Mouse (Mus musculus) forebrain, embryonic 14.5 days (tissue): ENCODE measurements at regions not wholly inside any gene's neighbourhood (a gene's known extent, or its start where the extent isn't known, plus 50 kb on each side); places are given as distances from the start of the nearest gene placed in this dataset.
A peak's percentile ranks its signal among the peaks of the same experiment; 100 is the strongest.

ENCODE experiments used
- ATAC-seq: fragments of 200-750 bp; cut with Nextera tagmentation; 2 replicates; pipeline ENCODE4 v1.8.0; 2017; ENCODE audit warnings: mild to moderate bottlenecking, moderate library complexity
- DNase-seq: peaks from one replicate; pipeline ENCODE4 v3.0.0-alpha.2; 2015; ENCODE audit warnings: low spot score
- H3K27ac ChIP-seq: fragments of 300-500 bp; sonication (generic); 2 replicates; pipeline ENCODE4 v1.5.1; 2014; ENCODE audit warnings: low read depth, mild to moderate bottlenecking, control low read depth, low read length, moderate library complexity
- H3K27me3 ChIP-seq: fragments of 300-500 bp; sonication (generic); replicated peaks from 2 replicates; pipeline ENCODE4 v1.6.1; 2014; ENCODE audit warnings: low read length, control low read depth, mixed read lengths; ENCODE audit not compliant: control insufficient read depth, insufficient read depth
- H3K36me3 ChIP-seq: fragments of 300-500 bp; sonication (generic); 2 replicates; pipeline ENCODE4 v1.6.1; 2014; ENCODE audit warnings: low read length, control low read depth; ENCODE audit not compliant: control insufficient read depth, insufficient read depth
- H3K4me1 ChIP-seq: fragments of 300-500 bp; sonication (generic); 2 replicates; pipeline ENCODE4 v1.6.1; 2014; ENCODE audit warnings: antibody characterized with exemption, low read length, control low read depth; ENCODE audit not compliant: control insufficient read depth, insufficient read depth
- H3K4me2 ChIP-seq: fragments of 300-500 bp; sonication (generic); 2 replicates; pipeline ENCODE4 v1.6.1; 2014; ENCODE audit warnings: mild to moderate bottlenecking, control low read depth, low read length
- H3K4me3 ChIP-seq: fragments of 300-500 bp; sonication (generic); 2 replicates; pipeline ENCODE4 v1.5.1; 2014; ENCODE audit warnings: low read depth, low read length, control low read depth
- H3K9ac ChIP-seq: fragments of 300-500 bp; sonication (generic); 2 replicates; pipeline ENCODE4 v1.6.1; 2014; ENCODE audit warnings: mild to moderate bottlenecking, low read length, control low read depth, moderate library complexity
- H3K9me3 ChIP-seq: fragments of 300-500 bp; sonication (generic); replicated peaks from 2 replicates; pipeline ENCODE4 v1.6.1; 2016; ENCODE audit warnings: low read length, control low read depth, mixed read lengths; ENCODE audit not compliant: control insufficient read depth
- WGBS: fragments of 180-500 bp; shearing (Covaris S2); extraction: QIAGEN DNeasy Blood & Tissue Kit; methylation state at CpG from one replicate; pipeline ENCODE4 v1.1.7; 2014; 5-methylcytosine and 5-hydroxymethylcytosine counted together

GRCm38 (mm10) chr13:28604016-28604415, 346.7 kb downstream of the Gm11361 start:
- Histone ChIP-seq H3K4me1 (peaks cover 7% of the 10 kb centered on the region; the same call in 1 of the 2 replicates), H3K9ac (no peak overlapping the region), H3K36me3 (no peaks in the 10 kb centered on the region), H3K4me2 (no peak overlapping the region), H3K9me3 (no peaks in the 10 kb centered on the region), H3K27ac (no peak overlapping the region), H3K4me3 (no peak overlapping the region), H3K27me3 (no peaks in the 10 kb centered on the region)
- WGBS, result 51% methylated on average over 6 of the region's 6 CpGs
- DNase-seq (peak; percentile 68), ATAC-seq (peak; percentile 38; the same call in 1 of the 2 replicates)

GRCm38 (mm10) chr13:28600792-28601191, 343.5 kb downstream of the Gm11361 start:
- Histone ChIP-seq H3K4me1 (peaks cover 5% of the 10 kb centered on the region; the same call in 1 of the 2 replicates), H3K9me3 (no peaks in the 10 kb centered on the region), H3K4me2 (no peak overlapping the region), H3K4me3 (no peak overlapping the region), H3K9ac (no peak overlapping the region), H3K27ac (no peak overlapping the region), H3K36me3 (no peaks in the 10 kb centered on the region), H3K27me3 (no peaks in the 10 kb centered on the region)
- DNase-seq (no peak), ATAC-seq (no peak)
- WGBS, result 84% methylated on average over 5 of the region's 5 CpGs

DNA sequence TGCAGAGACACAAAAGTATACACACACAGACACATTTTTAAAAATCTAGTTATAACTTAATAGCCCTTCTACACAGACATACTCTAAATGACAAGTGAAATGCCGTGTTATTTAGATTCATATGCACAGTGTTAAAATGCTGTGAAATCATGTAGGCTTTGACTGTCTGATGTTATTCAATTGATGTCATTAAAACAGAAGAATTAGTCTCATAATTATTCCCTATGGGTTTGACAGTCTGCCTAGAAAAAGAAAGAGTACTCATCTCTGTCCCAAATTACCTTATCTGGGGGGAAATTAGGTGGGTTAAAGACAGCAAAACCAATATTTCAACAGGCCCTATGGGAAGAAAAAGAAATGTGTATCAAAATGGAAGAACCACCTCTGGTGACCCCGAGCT, 339.0 kb downstream of the Gm11361 start:
- peak; percentile 47 for DNase-seq
- Histone ChIP-seq H3K9ac (no peak overlapping the region), H3K4me2 (no peak overlapping the region), H3K9me3 (no peaks in the 10 kb centered on the region), H3K27me3 (no peaks in the 10 kb centered on the region), H3K36me3 (no peaks in the 10 kb centered on the region), H3K4me1 (no peaks in the 10 kb centered on the region), H3K27ac (no peak overlapping the region), H3K4me3 (no peak overlapping the region)
- 84% methylated on average over 2 of the region's 2 CpGs for whole genome bisulfite sequencing
- 0 out of 2 replicates have a peak, but pooled peaks have one; percentile 10 for ATAC-seq

- no peak for ATAC-seq
- no peak overlapping the region for H3K9ac ChIP-seq
- H3K4me3 ChIP-seq, result no peak overlapping the region
- no peak overlapping the region for H3K27ac ChIP-seq
- WGBS, result 89% methylated on average over 1 of the region's 1 CpGs
- H3K4me1 ChIP-seq, result no peaks in the 10 kb centered on the region
- no peaks in the 10 kb centered on the region for H3K36me3 ChIP-seq
- no peaks in the 10 kb centered on the region for H3K27me3 ChIP-seq
- H3K9me3 ChIP-seq, result no peaks in the 10 kb centered on the region
- no peak overlapping the region for H3K4me2 ChIP-seq
- DNase-seq, result no peak
Observed at GRCm38 (mm10) chr13:28592176-28592575, 334.8 kb downstream of the Gm11361 start.

- no peaks in the 10 kb centered on the region for H3K4me1 ChIP-seq
- WGBS, result 95% methylated on average over 5 of the region's 5 CpGs
- H3K4me3 ChIP-seq, result no peak overlapping the region
- no peaks in the 10 kb centered on the region for H3K27me3 ChIP-seq
- DNase-seq (no peak), ATAC-seq (no peak)
- no peaks in the 10 kb centered on the region for H3K36me3 ChIP-seq
- no peak overlapping the region for H3K9ac ChIP-seq
- H3K9me3 ChIP-seq, result no peaks in the 10 kb centered on the region
- no peak overlapping the region for H3K27ac ChIP-seq
- no peak overlapping the region for H3K4me2 ChIP-seq
Observed at GRCm38 (mm10) chr13:28587977-28588376, 330.6 kb downstream of the Gm11361 start.

- H3K27ac ChIP-seq, result peak overlapping the region; percentile 35; the same call in 1 of the 2 replicates
- peak; percentile 46 for ATAC-seq
- H3K4me3 ChIP-seq, result no peak overlapping the region
- WGBS, result 70% methylated on average over 7 of the region's 7 CpGs
- no peak overlapping the region for H3K9ac ChIP-seq
- peak; percentile 72 for DNase-seq
- H3K9me3 ChIP-seq, result no peaks in the 10 kb centered on the region
- H3K27me3 ChIP-seq, result no peaks in the 10 kb centered on the region
- H3K4me1 ChIP-seq, result no peaks in the 10 kb centered on the region
- no peaks in the 10 kb centered on the region for H3K36me3 ChIP-seq
- H3K4me2 ChIP-seq, result no peak overlapping the region
Observed at GRCm38 (mm10) chr13:28586693-28587092, 329.4 kb downstream of the Gm11361 start.

GRCm38 (mm10) chr13:28586140-28586539, 328.8 kb downstream of the Gm11361 start:
- Histone ChIP-seq H3K4me2 (no peak overlapping the region), H3K27ac (no peak overlapping the region), H3K4me1 (no peaks in the 10 kb centered on the region), H3K9me3 (no peaks in the 10 kb centered on the region), H3K4me3 (no peak overlapping the region), H3K27me3 (no peaks in the 10 kb centered on the region), H3K9ac (no peak overlapping the region), H3K36me3 (no peaks in the 10 kb centered on the region)
- WGBS, result 82% methylated on average over 2 of the region's 2 CpGs
- peak; percentile 8 for DNase-seq
- ATAC-seq, result no peak

GRCm38 (mm10) chr13:28583617-28584016, 326.3 kb downstream of the Gm11361 start:
- Histone ChIP-seq H3K4me2 (no peak overlapping the region), H3K36me3 (no peaks in the 10 kb centered on the region), H3K27ac (no peak overlapping the region), H3K9me3 (no peaks in the 10 kb centered on the region), H3K4me3 (no peak overlapping the region), H3K4me1 (no peaks in the 10 kb centered on the region), H3K27me3 (no peaks in the 10 kb centered on the region), H3K9ac (no peak overlapping the region)
- no peak for ATAC-seq
- 85% methylated on average over 5 of the region's 5 CpGs for WGBS
- no peak for DNase-seq

DNA sequence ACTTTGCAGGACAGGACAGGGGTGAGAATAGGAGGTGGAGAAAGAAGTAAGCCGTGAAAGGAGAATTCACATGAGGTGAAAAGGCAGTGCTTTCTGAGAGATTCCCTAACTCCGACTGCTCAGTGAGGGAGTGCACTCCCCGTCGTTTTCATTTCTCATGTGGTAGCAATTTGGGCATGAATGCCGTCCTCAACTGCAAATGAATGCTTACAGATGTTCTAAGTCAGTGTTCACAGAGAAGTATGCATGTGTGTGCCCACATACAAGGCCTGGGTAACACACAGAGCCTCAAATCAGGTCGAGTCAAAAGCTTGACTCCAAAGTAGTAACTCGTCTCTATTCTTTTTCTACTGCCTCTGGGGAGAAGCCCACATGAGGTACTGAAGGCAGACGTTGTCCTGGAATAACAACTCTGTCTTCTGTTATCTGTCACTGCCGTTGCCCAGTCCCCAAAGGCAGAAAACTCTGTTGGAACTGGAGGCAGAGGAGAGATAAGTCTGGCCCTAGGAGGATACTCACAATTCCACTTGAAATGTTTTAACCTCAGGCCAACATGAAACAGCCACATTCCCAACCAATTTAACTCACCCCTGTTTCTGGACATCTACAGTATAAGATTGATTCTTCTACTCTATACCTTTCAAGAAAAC, 318.0 kb downstream of the Gm11361 start:
- H3K9me3 ChIP-seq, result no peaks in the 10 kb centered on the region
- DNase-seq (no peak), ATAC-seq (no peak)
- H3K27me3 ChIP-seq, result no peaks in the 10 kb centered on the region
- H3K36me3 ChIP-seq, result no peaks in the 10 kb centered on the region
- H3K4me2 ChIP-seq, result no peak overlapping the region
- H3K27ac ChIP-seq, result no peak overlapping the region
- 79% methylated on average over 9 of the region's 9 CpGs for WGBS
- H3K4me3 ChIP-seq, result no peak overlapping the region
- H3K9ac ChIP-seq, result no peak overlapping the region
- no peaks in the 10 kb centered on the region for H3K4me1 ChIP-seq
